Mouse (Mus musculus): ENCODE data around the gene Pde6b.

Gene Pde6b

GRCm38 (mm10) chr5:108388201-108388600, at the start of gene Pde6b:
Gene Pde6b (plus strand): TSS chr5:108388391.
- DNase-seq (ENCODE audit: low read depth, low spot score) = no peak

- no peak for DNase-seq (ENCODE audit: low read depth, low spot score)
Measured at GRCm38 (mm10) chr5:108343680-108344170, 44.5 kb upstream of the Pde6b start.

GRCm38 (mm10) chr5:108345313-108346071, 42.7 kb upstream of the Pde6b start:
- DNase-seq (ENCODE audit: low read depth, low spot score) = no peak

GRCm38 (mm10) chr5:108347843-108348242, 40.3 kb upstream of the Pde6b start:
- DNase-seq (ENCODE audit: low read depth, low spot score) = no peak

- no peak for DNase-seq (ENCODE audit: low read depth, low spot score)
Measured at GRCm38 (mm10) chr5:108349511-108350148, 38.6 kb upstream of the Pde6b start.

GRCm38 (mm10) chr5:108354056-108354455, 34.1 kb upstream of the Pde6b start:
- DNase-seq (ENCODE audit: low read depth, low spot score) = no peak

- DNase-seq (ENCODE audit: low read depth, low spot score) = no peak
Measured at GRCm38 (mm10) chr5:108357862-108358261, 30.3 kb upstream of the Pde6b start.

GRCm38 (mm10) chr5:108359491-108359890, 28.7 kb upstream of the Pde6b start:
- DNase-seq (ENCODE audit: low read depth, low spot score) = no peak

GRCm38 (mm10) chr5:108360211-108360610, 28.0 kb upstream of the Pde6b start:
- no peak for DNase-seq (ENCODE audit: low read depth, low spot score)

- DNase-seq (ENCODE audit: low read depth, low spot score) = no peak
Measured at GRCm38 (mm10) chr5:108362330-108362729, 25.9 kb upstream of the Pde6b start.

GRCm38 (mm10) chr5:108366328-108366983, 21.7 kb upstream of the Pde6b start:
- DNase-seq (ENCODE audit: low read depth, low spot score) = no peak

- DNase-seq (ENCODE audit: low read depth, low spot score) = no peak
Measured at GRCm38 (mm10) chr5:108366984-108367841, 21.0 kb upstream of the Pde6b start.

GRCm38 (mm10) chr5:108367871-108368332, 20.3 kb upstream of the Pde6b start, which contains the start of gene Gm42517:
Gene Gm42517 (minus strand): TSS chr5:108367922.
- DNase-seq (ENCODE audit: low read depth, low spot score) = no peak

- DNase-seq (ENCODE audit: low read depth, low spot score) = no peak
Measured at GRCm38 (mm10) chr5:108368446-108368845, 19.7 kb upstream of the Pde6b start.

GRCm38 (mm10) chr5:108368851-108369621, 19.2 kb upstream of the Pde6b start:
- no peak for DNase-seq (ENCODE audit: low read depth, low spot score)

- DNase-seq (ENCODE audit: low read depth, low spot score) = no peak
Measured at GRCm38 (mm10) chr5:108369964-108370363, 18.2 kb upstream of the Pde6b start.

GRCm38 (mm10) chr5:108374079-108374478, 14.1 kb upstream of the Pde6b start:
- no peak for DNase-seq (ENCODE audit: low read depth, low spot score)

- no peak for DNase-seq (ENCODE audit: low read depth, low spot score)
Measured at GRCm38 (mm10) chr5:108376059-108376458, 12.1 kb upstream of the Pde6b start.

- DNase-seq (ENCODE audit: low read depth, low spot score) = no peak
Measured at GRCm38 (mm10) chr5:108378346-108378745, 9.8 kb upstream of the Pde6b start.

- no peak for DNase-seq (ENCODE audit: low read depth, low spot score)
Measured at GRCm38 (mm10) chr5:108385632-108386031, 2.6 kb upstream of the Pde6b start.

GRCm38 (mm10) chr5:108386449-108386848, 1.7 kb upstream of the Pde6b start:
- DNase-seq (ENCODE audit: low read depth, low spot score) = no peak
